Mouse (Mus musculus) kidney, postnatal 0 days (tissue): ENCODE data around the gene Cobl. TPM values are rescaled to one million over a fixed set of nuclear protein-coding genes. Genes with fewer than 3 reads are reported as not detected.
A peak's percentile ranks its signal among the peaks of the same experiment; 100 is the strongest.

Experiments
- ATAC-seq: fragments of 200-750 bp; cut with Nextera tagmentation; replicated peaks from 2 replicates; pipeline ENCODE4 v1.8.0; 2017; ENCODE audit warnings: low read depth, moderate number of reproducible peaks, moderate TSS enrichment, moderate library complexity; ENCODE audit not compliant: low FRiP score
- DNase-seq: peaks from one replicate; pipeline ENCODE4 v3.0.0-alpha.2; 2016; ENCODE audit warnings: low spot score
- H3K27ac ChIP-seq: fragments of 300-500 bp; sonication (generic); 2 replicates; pipeline ENCODE4 v1.5.1; 2014; ENCODE audit warnings: mild to moderate bottlenecking
- H3K27me3 ChIP-seq: fragments of 300-500 bp; sonication (generic); 2 replicates; pipeline ENCODE4 v1.6.1; 2014; ENCODE audit warnings: low read length, mixed read lengths; ENCODE audit not compliant: insufficient read depth
- H3K36me3 ChIP-seq: fragments of 300-500 bp; sonication (generic); 2 replicates; pipeline ENCODE4 v1.6.1; 2014; ENCODE audit warnings: low read length, mixed read lengths; ENCODE audit not compliant: insufficient read depth
- H3K4me1 ChIP-seq: fragments of 300-500 bp; sonication (generic); replicated peaks from 2 replicates; pipeline ENCODE4 v1.6.1; 2014; ENCODE audit warnings: antibody characterized with exemption, low read length, mixed read lengths; ENCODE audit not compliant: insufficient read depth
- H3K4me2 ChIP-seq: fragments of 300-500 bp; sonication (generic); 2 replicates; pipeline ENCODE4 v1.6.1; 2014; ENCODE audit warnings: mild to moderate bottlenecking, low read length, moderate library complexity, mixed read lengths
- H3K4me3 ChIP-seq: fragments of 300-500 bp; sonication (generic); replicated peaks from 2 replicates; pipeline ENCODE4 v1.5.1; 2014; ENCODE audit warnings: low read depth, low read length
- H3K9ac ChIP-seq: fragments of 300-500 bp; sonication (generic); 2 replicates; pipeline ENCODE4 v1.6.1; 2014; ENCODE audit warnings: low read depth, low read length
- H3K9me3 ChIP-seq: fragments of 300-500 bp; sonication (generic); replicated peaks from 2 replicates; pipeline ENCODE4 v1.6.1; 2016; ENCODE audit warnings: low read length, inconsistent platforms, mixed read lengths
- CTCF ChIP-seq: IDR thresholded peaks from 2 replicates; pipeline ENCODE4 v1.5.1; 2016; ENCODE audit warnings: antibody characterized with exemption, low read depth, mild to moderate bottlenecking, moderate library complexity
- WGBS: fragments of 180-500 bp; shearing (Covaris S2); extraction: QIAGEN DNeasy Blood & Tissue Kit; methylation state at CpG from one replicate; pipeline ENCODE4 v1.1.7; 2014; 5-methylcytosine and 5-hydroxymethylcytosine counted together
- polyA plus RNA-seq: library from polyadenylated mRNA; unstranded; fragments of >200 nt; fragmentation: Nextera tagmentation; extraction: Ambion mirVana; gene quantifications from 2 replicates; pipeline ENCODE4 v1.2.1, GENCODE M21; 2015

Gene Cobl
- polyA plus RNA-seq, 1 experiment from 2014 or later: 8.1 TPM

- no peak for DNase-seq
- Histone ChIP-seq H3K27me3 (no peaks in the 10 kb centered on the region), H3K4me2 (no peak overlapping the region), H3K4me1 (no peaks in the 10 kb centered on the region), H3K9me3 (no peaks in the 10 kb centered on the region), H3K27ac (no peak overlapping the region), H3K36me3 (no peaks in the 10 kb centered on the region), H3K9ac (no peak overlapping the region), H3K4me3 (no peak overlapping the region)
- no peak; the same call in 1 of the 2 replicates for ATAC-seq
- TF ChIP-seq CTCF: no peak
- 77% methylated on average over 10 of the region's 10 CpGs for WGBS
Measured at GRCm38 (mm10) chr11:12232041-12232742, 232.6 kb downstream of the Cobl start.

GRCm38 (mm10) chr11:12231481-12232035, 233.2 kb downstream of the Cobl start:
- H3K4me2 ChIP-seq: no peak overlapping the region
- no peaks in the 10 kb centered on the region for H3K27me3 ChIP-seq
- TF ChIP-seq CTCF: no peak
- H3K4me1 ChIP-seq: no peaks in the 10 kb centered on the region
- no peak for DNase-seq
- peak; percentile 48 for ATAC-seq
- 61% methylated on average over 6 of the region's 6 CpGs for WGBS
- H3K9me3 ChIP-seq: no peaks in the 10 kb centered on the region
- H3K4me3 ChIP-seq: no peak overlapping the region
- no peak overlapping the region for H3K9ac ChIP-seq
- H3K27ac ChIP-seq: no peak overlapping the region
- no peaks in the 10 kb centered on the region for H3K36me3 ChIP-seq

- Histone ChIP-seq H3K9me3 (no peaks in the 10 kb centered on the region), H3K27ac (no peak overlapping the region), H3K4me1 (no peaks in the 10 kb centered on the region), H3K27me3 (no peaks in the 10 kb centered on the region), H3K9ac (no peak overlapping the region), H3K4me3 (no peak overlapping the region), H3K36me3 (no peaks in the 10 kb centered on the region), H3K4me2 (no peak overlapping the region)
- ATAC-seq (no peak), DNase-seq (no peak)
- no peak for TF ChIP-seq CTCF
- WGBS: 50% methylated on average over 7 of the region's 7 CpGs
Measured at GRCm38 (mm10) chr11:12229411-12229810, 235.3 kb downstream of the Cobl start.

GRCm38 (mm10) chr11:12227343-12227742, 237.4 kb downstream of the Cobl start:
- Histone ChIP-seq H3K9me3 (no peaks in the 10 kb centered on the region), H3K4me1 (no peaks in the 10 kb centered on the region), H3K9ac (no peak overlapping the region), H3K36me3 (no peaks in the 10 kb centered on the region), H3K4me2 (no peak overlapping the region), H3K27me3 (no peaks in the 10 kb centered on the region), H3K27ac (no peak overlapping the region), H3K4me3 (no peak overlapping the region)
- WGBS: 87% methylated on average over 3 of the region's 3 CpGs
- no peak for TF ChIP-seq CTCF
- ATAC-seq (no peak), DNase-seq (no peak)

GRCm38 (mm10) chr11:12219594-12220530, 244.9 kb downstream of the Cobl start:
- no peak for DNase-seq

GRCm38 (mm10) chr11:12216897-12217296, 247.9 kb downstream of the Cobl start:
- H3K4me2 ChIP-seq: no peak overlapping the region
- no peaks in the 10 kb centered on the region for H3K36me3 ChIP-seq
- WGBS: 85% methylated on average over 1 of the region's 1 CpGs
- H3K4me1 ChIP-seq: no peaks in the 10 kb centered on the region
- H3K27ac ChIP-seq: no peak overlapping the region
- no peak for ATAC-seq
- no peaks in the 10 kb centered on the region for H3K27me3 ChIP-seq
- no peak for TF ChIP-seq CTCF
- no peaks in the 10 kb centered on the region for H3K9me3 ChIP-seq
- DNase-seq: no peak
- no peak overlapping the region for H3K9ac ChIP-seq
- no peak overlapping the region for H3K4me3 ChIP-seq

More at GRCm38 (mm10) chr11:12219594-12220530, 244.9 kb downstream of the Cobl start:
- WGBS: 51% methylated on average over 4 of the region's 4 CpGs
- Histone ChIP-seq H3K27ac (no peak overlapping the region), H3K36me3 (no peaks in the 10 kb centered on the region), H3K9me3 (no peaks in the 10 kb centered on the region), H3K9ac (no peak overlapping the region), H3K27me3 (no peaks in the 10 kb centered on the region), H3K4me3 (no peak overlapping the region), H3K4me1 (no peaks in the 10 kb centered on the region), H3K4me2 (no peak overlapping the region)
- ATAC-seq: no peak
- no peak for TF ChIP-seq CTCF
